Mouse (Mus musculus) urinary bladder, postnatal 10 days (tissue): ENCODE data around the gene Atp11c.

ENCODE experiments used
- DNase-seq: peaks from one replicate; pipeline ENCODE4 v3.0.0; 2022; ENCODE audit warnings: low spot score

Atp11c gene

GRCm38 (mm10) chrX:60386852-60387251, 205.6 kb downstream of the Atp11c start:
- no peak for DNase-seq

- no peak for DNase-seq
Observed at GRCm38 (mm10) chrX:60381711-60382110, 210.8 kb downstream of the Atp11c start.

GRCm38 (mm10) chrX:60380386-60380785, 212.1 kb downstream of the Atp11c start:
- DNase-seq = no peak

GRCm38 (mm10) chrX:60348741-60349140, 243.8 kb downstream of the Atp11c start:
- DNase-seq = no peak

- DNase-seq = no peak
Observed at GRCm38 (mm10) chrX:60345447-60345846, 247.1 kb downstream of the Atp11c start.

- DNase-seq = no peak
Observed at GRCm38 (mm10) chrX:60344991-60345390, 247.5 kb downstream of the Atp11c start.

- DNase-seq = no peak
Observed at GRCm38 (mm10) chrX:60329735-60330134, 262.8 kb downstream of the Atp11c start.

GRCm38 (mm10) chrX:60321321-60321720, 271.2 kb downstream of the Atp11c start:
- DNase-seq = no peak

GRCm38 (mm10) chrX:60317661-60318060, 274.8 kb downstream of the Atp11c start:
- DNase-seq = no peak

GRCm38 (mm10) chrX:60292335-60292734, 300.2 kb downstream of the Atp11c start:
- no peak for DNase-seq

GRCm38 (mm10) chrX:60255346-60255745, 337.2 kb downstream of the Atp11c start:
- no peak for DNase-seq

- no peak for DNase-seq
Observed at GRCm38 (mm10) chrX:60187726-60188125, 404.8 kb downstream of the Atp11c start.

- DNase-seq = no peak
Observed at GRCm38 (mm10) chrX:60182611-60183010, 409.9 kb downstream of the Atp11c start.

- no peak for DNase-seq
Observed at GRCm38 (mm10) chrX:60178744-60179458, 413.6 kb downstream of the Atp11c start, which contains the start of gene Mcf2. TSS of gene Mcf2 (minus strand) at chrX:60179089.

GRCm38 (mm10) chrX:60178025-60178743, 414.3 kb downstream of the Atp11c start:
- DNase-seq = no peak
